Mouse (Mus musculus) c-Kit-positive CD71-positive TER-119-positive erythroid progenitor cells, embryonic 14.5 days (primary cell): ENCODE data around the gene Pacs2.

Experiments
- DNase-seq: peaks from one replicate; pipeline ENCODE4 v3.0.0-alpha.2; 2013; ENCODE audit warnings: low spot score

Pacs2 gene

DNA sequence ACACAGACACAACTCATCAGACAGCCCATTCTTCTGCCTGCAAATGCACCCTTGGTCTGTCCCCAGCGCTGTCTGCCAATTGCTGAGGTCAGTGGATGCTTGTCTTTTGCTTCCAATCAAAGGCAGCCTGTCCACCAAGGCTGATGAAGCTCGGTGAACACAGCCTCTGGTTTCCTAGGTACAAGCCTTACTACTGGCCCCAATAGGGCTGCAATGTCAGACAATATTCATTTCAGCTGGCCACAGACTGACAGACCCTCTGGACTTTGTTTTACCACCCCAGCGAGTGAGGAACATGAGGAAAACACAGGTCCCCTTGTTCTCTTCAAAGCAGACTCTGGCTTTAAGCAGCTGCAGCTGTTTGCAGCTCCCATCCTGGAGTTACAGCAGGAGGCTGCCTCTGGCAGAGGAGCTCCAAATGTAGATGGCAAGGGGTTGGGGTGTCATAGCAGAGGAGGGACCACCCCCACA lies 1.3 kb upstream of the Pacs2 start:
- no peak for DNase-seq

DNA sequence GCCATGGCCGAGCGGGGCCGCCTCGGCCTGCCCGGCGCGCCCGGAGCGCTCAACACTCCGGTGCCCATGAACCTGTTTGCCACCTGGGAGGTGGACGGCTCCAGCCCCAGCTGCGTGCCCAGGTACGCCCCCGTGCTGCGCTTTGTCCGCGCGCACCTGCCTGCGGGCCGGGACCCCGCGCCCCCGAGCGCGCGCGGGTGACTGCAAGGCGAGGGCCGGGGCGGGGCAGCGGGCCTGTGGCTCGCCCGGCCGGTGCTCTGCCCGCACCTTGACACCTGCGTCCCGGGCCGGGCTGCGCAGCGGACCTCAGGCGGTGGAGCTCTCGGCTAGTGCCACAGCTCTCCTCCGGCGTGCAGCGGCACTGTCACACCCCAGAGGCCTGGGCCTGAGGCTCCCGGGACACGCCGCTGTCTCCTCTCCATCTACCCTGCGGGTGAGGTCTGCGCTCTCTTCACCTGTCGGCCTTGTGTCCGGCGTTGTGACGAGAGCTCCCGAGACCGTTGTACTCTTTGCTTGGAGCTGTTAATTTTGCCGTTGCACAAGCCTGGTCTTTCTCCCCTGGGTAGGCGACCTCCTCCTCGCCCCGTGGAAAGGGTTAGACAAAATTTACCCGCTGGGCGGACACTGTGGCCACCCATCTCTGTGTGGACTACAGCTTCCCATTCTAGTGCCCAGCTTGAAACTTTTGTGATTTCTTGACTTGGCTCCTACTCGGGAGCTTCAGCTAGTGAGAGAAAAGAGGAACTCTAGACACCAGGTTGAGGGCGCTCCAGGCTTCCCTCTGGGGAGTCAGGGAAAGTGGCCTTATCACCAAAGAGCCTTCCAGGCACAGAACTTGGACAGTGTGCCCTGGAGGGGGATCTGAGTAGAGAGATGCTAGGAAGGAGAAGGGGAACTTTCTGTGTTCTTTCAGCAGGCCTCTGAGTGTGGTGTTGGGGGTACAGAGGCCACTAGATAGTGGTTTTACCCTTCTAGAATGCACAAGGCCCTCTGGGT lies 551 bp downstream of the Pacs2 start:
- DNase-seq: no peak

GRCm38 (mm10) chr12:113015956-113016355 lies 1.6 kb downstream of the Pacs2 start:
- DNase-seq: no peak

DNA sequence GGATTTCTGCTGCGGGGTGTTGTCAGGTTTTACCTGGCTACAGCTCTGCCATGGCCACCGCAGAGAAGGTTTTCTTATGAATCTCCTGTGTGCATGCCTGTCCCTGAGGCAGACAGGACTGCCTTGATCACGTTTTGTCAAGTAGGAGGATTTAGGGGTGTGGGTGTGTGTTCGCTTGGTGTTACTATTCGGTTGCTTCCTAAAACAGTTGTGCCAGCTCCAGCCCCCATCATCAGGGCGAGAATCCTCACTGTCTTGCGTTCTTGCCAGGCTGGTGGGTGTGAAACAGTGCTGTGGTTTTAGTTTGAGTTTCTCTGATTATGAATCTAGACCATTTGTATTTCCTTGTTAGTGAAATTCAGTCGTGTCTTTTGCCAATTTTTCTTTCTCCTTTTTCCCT lies 2.7 kb downstream of the Pacs2 start:
- DNase-seq: no peak

DNA sequence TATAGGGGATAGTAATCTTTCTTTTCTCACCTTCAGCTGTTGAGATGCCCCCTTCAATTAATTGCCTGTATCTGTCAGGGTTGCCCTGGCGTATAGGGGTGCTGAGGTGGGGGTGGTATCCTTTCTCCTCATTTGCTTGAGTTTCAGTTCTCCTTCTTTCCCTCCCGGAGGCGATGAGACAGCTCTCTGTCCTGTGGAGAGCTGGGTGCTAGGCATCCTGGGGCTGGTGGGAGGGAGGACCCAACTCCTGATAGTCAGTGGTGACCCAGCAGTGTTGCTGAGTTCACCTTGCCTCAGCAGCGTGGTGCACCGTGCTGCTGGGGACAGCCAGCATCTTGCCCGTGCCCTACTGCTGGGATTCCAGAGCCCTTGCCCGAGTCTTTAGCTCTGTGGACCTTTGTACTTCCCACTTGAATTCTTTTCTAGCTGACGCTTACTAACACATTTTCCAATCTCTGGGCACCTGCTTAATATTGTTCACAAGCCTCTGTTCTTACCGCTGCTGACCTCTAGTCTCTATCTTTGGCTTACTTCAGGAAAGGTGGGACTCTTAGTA lies 3.2 kb downstream of the Pacs2 start:
- DNase-seq: no peak

DNA sequence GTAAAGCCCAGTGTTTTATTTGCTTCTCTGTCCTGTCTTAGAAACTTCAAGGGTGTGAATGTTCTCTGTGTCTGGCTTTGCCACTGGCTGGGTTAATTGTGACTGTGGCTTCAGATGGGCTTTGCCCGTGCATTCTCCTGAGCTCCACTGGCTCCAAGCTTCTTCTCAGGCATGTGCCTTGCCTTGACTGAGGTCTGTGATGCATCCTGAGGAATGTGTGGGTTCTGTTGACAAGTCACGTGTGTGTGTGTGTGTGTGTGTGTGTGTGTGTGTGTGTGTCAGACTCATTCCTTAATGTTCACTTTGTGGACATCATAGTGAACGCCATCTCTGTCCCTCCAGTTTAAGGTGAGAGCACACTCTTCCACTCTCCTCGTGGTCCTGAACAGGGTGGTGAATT lies 4.5 kb downstream of the Pacs2 start:
- DNase-seq: no peak

DNA sequence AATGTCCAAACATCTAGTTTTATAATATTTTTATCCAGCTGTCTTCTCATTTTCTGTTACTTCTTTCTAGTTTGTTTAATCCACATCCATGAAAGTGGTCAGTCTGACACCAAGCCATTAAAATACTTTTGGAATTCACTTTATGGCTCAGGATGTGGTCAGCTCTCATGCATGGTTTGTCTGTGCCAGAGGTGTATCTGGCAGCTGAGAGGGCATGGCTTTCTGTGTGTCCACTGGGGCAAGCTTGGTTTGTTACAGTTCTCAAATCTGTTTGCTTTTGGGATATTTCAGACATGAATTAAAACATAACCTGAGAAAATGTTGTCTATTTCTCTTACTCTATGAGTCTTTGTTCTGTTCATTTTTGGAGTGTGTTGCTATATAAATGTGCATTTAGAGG lies 7.2 kb downstream of the Pacs2 start:
- DNase-seq: no peak

DNA sequence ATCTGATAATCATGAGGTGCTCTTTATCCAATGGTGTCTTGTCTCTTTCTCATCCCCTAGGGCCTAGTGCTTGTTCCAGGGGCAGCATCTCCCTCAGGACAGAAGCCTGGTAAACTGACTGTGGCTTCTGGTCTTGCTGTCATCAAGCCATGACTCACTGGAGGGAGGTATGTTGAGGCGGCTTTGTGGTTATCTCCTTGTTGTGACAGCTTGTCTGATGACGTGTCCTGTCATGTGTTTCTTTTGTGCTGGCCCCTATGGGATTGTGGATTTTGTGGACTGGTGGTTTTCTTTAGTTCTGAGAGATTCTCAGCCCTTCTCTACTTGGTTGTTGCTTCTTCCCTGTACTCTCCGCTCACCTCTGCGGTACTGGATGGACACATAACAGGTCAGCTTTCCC lies 8.8 kb downstream of the Pacs2 start:
- DNase-seq: no peak

- DNase-seq: no peak
Observed at GRCm38 (mm10) chr12:113026557-113026956, 12.2 kb downstream of the Pacs2 start.

DNA sequence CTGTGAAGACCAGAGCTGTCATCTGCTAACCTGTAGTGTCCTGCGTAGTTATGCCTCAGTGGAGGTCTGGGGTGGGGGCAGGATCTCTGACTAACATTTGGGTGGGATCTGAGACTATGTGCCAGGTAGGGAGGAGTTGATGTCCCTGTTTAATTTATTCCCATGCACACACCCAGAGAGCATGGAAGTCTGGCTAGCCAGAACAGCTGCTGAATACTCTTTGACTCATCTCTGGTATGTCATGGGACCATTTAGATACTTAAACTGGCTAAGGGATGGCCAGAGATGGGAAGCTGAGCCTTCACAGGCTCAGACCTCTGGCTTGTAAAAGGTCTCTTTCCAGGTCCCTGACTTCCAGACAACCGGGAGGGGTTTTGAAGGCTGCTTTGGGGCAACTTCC lies 13.2 kb downstream of the Pacs2 start:
- DNase-seq: no peak

DNA sequence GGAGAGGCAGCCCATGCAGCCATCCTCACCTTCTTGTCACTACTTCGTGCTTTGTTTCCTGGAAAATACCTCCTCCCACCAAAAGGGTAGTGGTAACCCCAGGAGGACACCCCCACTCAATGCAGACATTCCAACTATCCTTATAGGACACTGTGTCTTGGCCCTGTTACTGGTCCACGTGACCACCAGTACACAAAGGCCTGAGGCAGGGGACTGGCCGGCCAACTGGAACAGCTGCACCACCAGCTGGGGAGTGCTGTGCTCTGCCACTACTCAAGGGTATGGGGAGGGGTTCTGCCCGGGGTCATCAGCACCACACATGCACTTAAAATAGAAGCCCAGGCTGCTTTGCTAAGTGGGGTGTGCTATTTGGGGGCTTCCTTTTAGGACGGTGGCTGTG lies 13.8 kb downstream of the Pacs2 start:
- DNase-seq: no peak

- DNase-seq: no peak
Observed at GRCm38 (mm10) chr12:113028898-113029297, 14.6 kb downstream of the Pacs2 start.

DNA sequence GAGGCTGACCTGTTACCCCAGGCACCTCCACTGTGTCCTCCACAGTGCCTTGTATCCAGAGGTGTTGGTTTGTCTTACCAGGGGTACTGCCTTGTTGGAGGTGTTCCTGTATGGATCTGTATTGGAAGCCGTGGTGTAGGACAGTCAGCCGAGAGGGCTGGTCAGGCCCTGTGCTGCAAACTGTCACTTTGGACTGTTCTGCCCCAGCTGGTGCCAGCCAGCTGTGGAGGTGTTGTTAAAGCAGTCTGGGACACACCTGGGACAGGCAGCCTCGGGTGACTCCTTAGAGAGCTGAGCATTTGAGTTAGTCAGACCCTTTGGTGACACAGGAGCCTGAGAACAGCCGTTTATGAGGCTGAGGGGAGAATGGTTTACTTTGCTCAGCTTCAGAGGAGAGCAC lies 15.7 kb downstream of the Pacs2 start:
- no peak for DNase-seq

GRCm38 (mm10) chr12:113030993-113031392 lies 16.7 kb downstream of the Pacs2 start:
- no peak for DNase-seq

GRCm38 (mm10) chr12:113031441-113031840 lies 17.1 kb downstream of the Pacs2 start:
- DNase-seq: no peak

DNA sequence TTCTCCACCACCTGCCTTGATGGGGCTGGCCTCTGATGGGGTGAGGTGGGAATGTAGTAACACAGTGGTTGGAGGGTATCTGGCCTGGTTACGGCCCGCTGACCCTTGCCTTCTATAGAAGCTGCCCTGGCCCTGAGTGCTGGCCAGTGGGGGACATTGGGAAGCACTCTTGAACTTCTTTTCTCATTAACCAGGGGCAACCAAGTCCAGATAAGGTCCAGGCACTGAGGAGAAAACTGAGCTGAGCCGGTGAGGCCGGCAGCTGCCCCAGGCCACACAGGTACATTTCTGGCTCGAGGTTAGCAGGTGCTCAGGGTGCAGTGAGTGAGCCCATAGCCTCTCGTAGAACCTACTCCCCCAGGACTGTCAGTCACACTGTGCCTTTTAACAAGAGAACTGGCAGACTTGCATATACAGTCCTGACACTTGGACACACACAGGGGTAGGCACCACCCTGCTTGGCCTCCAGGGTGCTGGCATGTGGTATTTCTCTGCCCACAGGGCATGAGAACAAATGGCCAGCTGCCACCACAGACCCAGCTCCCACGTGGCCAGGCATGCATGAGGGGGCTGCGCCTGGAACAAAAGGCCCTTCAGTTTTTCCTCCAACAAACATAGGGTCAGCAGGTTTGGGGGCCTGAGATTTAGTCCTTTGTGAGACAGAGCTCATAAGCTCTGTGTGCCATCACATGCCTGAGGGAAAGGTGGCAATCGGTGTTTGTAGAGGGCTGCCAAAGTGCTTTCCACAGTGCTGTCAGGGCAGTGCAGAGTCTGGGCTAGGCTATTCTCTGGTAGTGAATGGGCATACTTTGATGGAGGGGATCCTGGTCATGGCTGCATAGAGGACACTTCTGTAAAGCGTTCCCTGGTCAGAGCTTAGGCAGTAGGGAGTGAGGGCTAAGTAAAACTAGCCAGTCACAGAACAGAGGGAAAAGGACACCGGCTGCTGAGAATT lies 18.3 kb downstream of the Pacs2 start:
- DNase-seq: no peak

DNA sequence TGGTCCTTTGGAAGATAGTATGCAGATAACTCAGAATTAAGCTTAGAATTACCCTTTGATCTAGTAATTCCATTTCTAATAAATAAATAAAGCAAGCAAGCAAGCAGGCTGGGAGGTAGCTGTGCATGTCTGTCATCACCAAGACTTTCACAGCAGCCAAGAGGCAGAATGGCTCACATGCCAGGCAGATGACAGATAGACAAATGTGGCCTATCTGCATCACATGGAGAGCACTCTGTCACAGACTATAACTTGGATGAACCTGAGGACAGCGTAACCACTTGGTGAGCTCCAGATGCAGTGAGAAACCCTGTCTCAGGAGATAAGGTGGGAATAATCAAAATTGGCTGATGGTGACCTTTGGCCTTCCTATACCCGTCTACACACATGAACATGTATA lies 20.8 kb downstream of the Pacs2 start:
- DNase-seq: no peak

DNA sequence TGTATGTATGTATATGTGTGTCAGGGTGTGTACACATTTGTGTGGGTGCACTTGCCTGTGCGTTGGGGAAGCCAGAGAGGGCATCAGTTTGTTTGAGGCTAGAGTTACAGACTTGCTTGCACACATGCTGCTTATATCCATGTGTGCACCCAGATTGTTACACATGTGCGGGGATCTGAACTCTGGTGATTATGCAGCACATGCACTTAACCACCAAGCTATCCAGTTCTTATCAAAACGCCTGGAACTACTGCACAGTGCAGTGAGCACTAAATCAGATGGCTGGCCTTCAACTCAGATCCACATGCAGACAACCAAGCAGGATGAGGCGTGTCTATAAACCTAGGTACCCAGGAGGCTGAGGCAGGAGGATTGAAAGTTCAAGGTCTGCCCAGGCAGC lies 22.7 kb downstream of the Pacs2 start:
- DNase-seq: no peak

DNA sequence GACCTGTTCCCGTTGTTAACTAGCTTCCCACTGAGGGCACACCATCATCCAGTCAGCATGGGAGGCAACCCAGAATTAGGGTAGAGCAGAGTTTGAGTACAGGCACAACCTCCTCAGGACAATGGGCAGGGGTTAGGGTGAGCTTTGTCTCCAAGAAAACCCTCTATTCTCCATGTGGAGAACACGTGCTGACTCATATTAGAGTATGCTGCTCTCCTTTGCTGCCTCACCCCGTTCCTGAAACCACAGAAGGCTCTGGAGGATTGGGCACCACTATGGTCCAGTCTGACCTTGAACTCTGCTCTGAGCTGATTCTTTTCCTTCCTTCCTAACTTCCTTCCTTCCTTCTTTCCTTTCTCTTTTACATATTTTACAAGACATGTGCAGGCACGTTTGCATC lies 24.1 kb downstream of the Pacs2 start:
- no peak for DNase-seq

DNA sequence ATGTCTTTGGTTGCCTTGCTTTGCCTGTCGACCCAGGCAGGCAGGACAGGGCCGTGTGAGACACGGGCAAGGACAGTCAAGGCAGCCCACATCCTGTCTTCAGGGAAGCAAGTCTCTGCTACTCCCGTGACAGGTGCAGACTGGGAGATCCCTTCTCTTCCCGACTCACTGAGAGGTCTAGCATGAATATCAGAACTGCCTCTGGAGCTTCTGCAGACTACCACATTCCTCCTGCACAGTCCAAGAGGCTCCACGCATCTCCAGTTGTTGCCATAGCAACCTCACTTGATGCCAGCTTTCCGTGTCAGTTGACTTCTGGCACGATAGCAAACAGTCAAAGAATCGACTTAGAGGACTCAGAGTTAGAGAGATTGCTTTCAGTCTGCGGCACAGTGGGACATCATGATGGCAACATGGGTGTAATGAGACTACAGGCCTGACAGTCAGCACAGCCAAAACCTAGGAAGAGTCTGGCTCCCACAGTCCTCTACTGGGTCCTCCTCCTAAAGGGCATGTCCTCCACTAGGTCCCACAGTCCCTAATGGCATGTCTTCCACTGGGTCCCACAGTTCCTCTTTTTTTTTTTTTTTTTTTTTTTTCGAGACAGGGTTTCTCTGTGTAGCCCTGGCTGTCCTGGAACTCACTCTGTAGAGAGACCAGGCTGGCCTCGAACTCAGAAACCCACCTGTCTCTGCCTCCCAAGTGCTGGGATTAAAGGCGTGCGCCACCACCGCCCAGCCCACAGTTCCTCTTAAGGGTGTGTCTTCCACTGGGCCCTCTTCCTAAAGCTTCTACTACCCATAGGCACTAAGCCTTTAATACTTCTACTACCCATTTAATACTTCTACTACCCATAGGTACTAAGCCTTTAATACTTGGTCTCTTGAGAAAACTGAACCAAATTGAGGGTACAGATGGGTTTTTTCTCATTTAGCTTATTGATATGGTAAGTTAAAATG lies 27.5 kb downstream of the Pacs2 start:
- DNase-seq: no peak

- DNase-seq: peak; percentile 68
Observed at GRCm38 (mm10) chr12:113042543-113042942, 28.2 kb downstream of the Pacs2 start.
